Mouse (Mus musculus) hematopoietic stem cell, adult 5-6 weeks (primary cell): Measurements from ENCODE around the gene Erp27. TPM values are rescaled to one million over a fixed set of nuclear protein-coding genes. Genes with fewer than 3 reads are reported as not detected.

ENCODE experiments used
- ATAC-seq, 2 experiments: fragments of 125-278 bp in 1 of 2; replicated peaks in 1 of 2; 2 replicates each; pipeline ENCODE4 v1.8.0; 2016 to 2017; ENCODE audit warnings: inconsistent platforms in 2 of 2, mild to moderate bottlenecking in 2 of 2, moderate number of reproducible peaks in 2 of 2, low read depth in 1 of 2, moderate TSS enrichment in 1 of 2; ENCODE audit not compliant: low FRiP score in 2 of 2, poor library complexity in 2 of 2, severe bottlenecking in 2 of 2, insufficient read depth in 1 of 2, low TSS enrichment in 1 of 2
- total RNA-seq: library from RNA; stranded (forward); fragments of 172-1452, 232-1000 nt; gene quantifications from 2 replicates; pipeline ENCODE4 v1.2.3, GENCODE M21; 2017

The Erp27 gene
- total RNA-seq, 1 experiment from 2014 or later: not detected

DNA sequence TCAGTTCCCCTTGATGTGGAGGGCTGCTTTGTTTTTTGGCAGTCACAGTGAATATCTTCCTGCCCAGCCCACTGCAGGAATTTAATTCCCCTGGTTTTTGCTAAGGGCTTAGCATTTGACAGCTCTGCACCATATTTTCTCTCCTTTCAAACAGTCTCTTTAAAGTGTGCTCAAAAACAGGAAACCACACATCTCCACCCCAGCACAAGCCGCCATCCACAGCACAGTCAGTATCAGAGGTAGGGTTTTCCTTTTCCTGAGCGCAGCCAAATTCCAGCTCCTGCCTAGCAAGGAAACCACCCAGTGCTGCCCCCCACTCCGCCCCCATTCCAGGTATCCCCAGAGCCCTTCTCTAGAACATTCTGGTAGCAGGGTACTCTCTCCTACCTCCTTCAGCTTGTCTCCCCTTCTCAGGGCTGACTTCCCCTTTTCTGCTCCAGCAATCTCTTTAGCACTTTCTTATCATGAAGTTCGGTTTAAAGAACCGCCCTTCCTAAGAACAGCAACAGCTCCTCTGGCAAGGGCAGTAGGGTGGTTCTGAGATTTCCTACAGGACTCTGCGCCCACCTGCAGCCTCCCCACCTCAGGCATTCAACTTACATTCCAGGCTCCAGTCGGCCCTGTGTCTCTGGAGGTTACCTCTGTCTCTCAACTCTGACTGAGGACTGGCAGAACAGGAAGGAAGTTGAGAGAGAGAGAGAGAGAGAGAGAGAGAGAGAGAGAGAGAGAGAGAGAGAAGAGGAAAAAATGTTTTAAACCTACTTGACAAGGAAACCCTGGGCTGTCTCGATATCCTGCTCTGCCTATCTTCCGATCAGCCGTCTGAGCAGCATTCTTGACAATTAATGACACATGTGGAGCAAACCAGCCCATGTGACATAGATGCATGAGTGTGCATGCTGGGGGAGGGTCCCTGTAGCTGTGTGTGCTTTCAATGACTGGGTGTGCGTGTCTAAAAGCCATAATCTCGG, 19.4 kb upstream of the Erp27 start, which contains the start of gene Arhgdib:
Gene Arhgdib (minus strand): TSS at position 849 of the 971 bp plus-strand sequence.
- ATAC-seq: peak; percentile 62 to 68

DNA sequence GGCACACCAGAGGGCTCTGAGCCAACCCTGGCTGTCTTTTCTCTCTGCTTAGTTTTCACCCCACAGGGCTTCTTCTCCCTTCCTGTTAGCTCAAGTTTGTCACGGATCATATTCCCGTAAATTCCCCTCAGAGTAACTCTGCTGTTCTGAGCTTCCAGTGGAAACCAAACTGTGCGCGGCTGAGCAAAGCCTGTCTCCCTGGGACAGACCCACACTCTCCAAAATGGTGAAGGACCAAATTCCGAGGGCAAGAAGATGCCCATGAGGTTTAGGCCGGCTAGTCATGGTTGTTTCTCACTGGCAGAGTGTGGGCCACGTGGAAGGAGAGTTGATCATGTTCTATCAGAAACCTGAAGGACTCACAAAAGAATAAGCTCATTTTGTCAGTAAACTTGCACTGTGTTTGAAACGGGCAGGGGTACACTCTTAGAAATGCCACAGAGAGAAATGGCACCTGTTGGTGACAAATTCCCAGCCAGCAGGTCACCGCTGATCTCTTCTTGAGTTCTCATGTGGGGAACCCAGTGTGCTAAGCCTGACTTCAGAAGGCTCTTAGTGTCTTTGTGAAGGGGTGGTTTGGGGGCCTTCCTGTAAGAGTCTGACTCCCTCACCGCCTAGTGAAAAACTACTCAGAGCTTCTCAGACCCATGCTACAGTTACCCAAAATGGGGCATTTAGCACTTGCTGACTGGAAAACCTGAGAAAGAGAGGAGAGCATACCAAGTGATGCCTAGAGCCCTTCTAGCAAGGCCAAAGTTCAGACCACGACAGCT, 18.4 kb upstream of the Erp27 start:
- ATAC-seq: no peak

GRCm38 (mm10) chr6:136939326-136940187, 17.6 kb upstream of the Erp27 start:
- ATAC-seq: peak; percentile 18 to 37; a peak in 1 of 4 replicates

DNA sequence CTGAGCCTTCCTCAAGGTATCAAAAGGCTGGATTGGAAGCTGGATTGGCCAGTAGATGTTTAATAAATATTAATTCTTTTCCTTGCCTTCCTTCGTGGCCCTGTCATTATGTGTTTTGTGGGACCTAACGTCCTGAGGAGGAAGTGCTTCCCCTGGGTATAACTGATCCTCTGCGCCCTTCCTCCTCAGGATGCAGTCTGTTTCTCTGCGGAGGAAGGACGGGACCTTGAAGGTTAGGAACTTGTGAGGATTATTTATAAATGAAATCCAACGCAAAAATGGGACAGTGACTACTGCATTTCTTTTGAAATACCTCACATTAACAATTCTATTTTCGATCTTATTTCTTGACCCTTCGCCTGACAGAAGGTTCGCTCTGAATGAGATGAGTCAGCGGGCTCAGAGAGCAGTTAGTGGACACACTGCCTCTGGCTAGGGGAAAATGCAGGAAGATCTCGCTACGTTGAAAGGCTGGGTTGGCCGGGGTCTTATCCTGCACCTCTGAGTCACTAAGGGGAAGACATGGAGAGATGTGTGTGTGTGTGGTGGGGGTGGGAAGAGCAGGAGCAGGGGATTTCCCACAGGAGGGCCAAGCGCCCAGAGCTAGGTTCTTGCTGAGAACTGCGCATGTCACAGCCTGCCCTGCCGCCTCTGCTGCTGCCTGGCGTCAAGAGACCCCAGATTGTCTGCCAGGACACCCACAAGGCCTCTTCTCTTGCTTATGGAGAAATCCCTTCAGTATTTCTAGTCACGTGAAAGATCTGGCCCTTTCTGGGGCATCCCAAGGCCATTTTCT, 16.5 kb upstream of the Erp27 start:
- peak in 1 of 2 experiments; percentile 19; a peak in 1 of 4 replicates for ATAC-seq

DNA sequence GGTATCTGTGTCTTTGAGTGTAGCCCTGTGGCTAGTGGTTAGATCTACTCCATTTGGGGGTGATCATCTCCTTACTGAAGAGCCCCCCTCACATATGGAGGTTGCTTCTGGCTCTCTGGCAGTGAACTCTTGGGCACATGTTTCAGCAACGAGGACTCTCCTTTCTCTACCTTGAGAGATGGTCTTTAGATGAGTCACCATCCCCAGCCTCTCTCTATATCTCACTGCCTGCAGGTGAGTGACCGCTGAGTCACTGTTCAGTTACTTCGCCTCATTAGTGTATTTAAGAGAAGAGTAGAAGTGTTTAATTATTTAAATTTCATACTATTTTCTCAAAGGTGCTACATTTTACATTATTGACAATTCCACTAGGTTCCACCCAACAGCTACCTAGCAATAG, 15.1 kb upstream of the Erp27 start:
- no peak for ATAC-seq

DNA sequence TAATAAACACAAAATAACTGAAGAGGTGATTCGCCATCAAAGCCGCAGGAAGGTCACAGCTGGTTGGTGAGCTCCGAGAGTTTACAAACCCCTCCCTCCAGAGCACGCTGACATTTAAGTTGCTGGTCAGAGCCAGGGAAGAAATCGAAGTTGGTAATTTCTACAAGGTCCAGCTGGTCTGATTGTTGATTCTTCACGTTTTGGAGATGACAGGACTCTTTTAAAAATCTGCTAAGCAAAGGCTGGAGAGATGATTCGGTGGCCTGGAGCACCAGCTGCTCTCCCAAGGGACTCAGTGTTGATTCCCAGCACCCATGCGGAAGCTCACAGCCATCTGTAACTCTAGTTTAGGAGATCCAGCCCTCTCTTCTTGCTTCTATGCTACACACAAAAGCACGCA, 14.4 kb upstream of the Erp27 start:
- ATAC-seq: no peak

DNA sequence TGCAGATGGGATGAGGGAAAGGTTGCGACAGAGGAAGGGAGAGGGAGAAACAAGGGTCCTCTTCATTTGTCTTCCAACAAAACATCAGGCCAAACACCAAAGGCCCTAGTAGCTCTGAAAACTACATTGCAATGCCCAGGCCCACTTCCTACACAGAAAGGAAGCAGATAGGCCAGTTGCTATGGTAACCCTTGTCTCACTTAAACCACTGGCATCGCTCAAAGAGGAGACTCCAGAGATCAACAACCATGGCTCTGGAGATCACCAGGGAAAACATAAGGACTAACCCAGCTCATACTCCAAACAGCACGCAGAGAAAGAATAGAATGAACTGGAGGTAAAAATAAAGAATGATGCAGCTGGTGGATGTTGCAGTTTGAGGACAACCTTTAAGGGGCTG, 13.3 kb upstream of the Erp27 start:
- no peak for ATAC-seq

DNA sequence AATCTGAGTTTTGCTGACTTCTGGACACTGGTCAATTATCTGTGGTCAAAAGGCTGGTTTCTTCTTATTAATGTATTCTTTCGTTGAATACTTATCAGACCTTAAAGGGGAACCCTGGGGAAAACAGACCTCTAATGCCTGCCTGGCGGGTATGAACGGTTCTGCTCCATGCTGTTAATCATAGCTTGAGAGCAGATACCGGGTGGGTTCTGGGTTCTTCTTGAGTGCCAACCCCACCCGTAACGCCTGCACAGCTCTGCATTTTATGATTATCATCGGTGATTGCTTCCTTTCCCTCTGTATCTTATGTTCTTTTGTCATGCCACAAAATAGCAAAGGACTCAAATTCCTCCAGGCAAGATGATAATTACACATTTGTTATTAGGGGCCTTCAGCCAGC, 12.1 kb upstream of the Erp27 start:
- no peak for ATAC-seq

GRCm38 (mm10) chr6:136931246-136931645, 9.3 kb upstream of the Erp27 start:
- ATAC-seq: no peak

- peak; percentile 98 to 100 for ATAC-seq
Measured at GRCm38 (mm10) chr6:136930677-136931076, 8.7 kb upstream of the Erp27 start.

GRCm38 (mm10) chr6:136927626-136928025, 5.6 kb upstream of the Erp27 start:
- ATAC-seq: no peak

DNA sequence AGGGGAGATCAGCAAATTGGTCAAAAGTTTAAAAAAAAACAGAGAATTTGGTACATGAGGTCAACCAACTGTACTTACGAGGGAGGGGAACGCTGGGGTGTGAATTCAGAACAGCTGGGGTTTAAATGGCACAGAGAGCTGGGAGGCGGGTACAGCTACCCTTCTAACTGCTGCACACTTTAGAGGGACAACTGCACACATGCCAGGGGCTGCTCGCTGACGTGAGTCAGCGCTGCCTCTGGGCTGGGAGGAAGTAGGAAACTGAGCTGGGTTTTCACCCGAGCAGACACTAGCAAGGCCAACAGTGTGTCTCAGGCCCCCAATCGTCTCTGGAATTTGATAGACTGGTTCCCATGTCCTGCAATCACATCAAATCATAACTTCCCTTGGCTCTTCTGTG, 3.1 kb upstream of the Erp27 start:
- ATAC-seq: peak in 1 of 2 experiments; percentile 40; a peak in 1 of 4 replicates

DNA sequence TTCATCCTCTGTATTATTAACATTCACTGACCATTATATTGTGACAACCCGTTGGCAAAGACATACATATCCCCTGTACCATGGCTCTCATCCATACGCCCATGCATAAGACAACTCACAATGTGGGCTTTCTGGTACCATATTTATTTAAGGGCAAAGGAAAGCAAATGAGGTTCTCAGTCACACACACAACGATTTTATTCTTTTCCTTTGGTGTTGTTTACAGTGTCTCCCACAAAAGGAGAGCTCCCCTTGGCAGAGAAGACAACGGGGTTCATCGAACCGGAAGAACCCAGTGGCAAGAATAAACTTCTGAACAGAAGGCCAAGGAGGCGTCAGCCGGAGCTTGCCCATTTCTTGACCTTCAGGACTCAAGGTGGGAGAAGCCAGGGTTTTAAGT, 1.6 kb upstream of the Erp27 start, which contains the start of gene Pde6h:
Gene Pde6h (plus strand): TSS at position 301 of the 400 bp plus-strand sequence.
- no peak for ATAC-seq

- ATAC-seq: no peak
Measured at GRCm38 (mm10) chr6:136922871-136923270, 891 bp upstream of the Erp27 start.

GRCm38 (mm10) chr6:136921601-136922000, 379 bp downstream of the Erp27 start:
- peak in 1 of 2 experiments; percentile 35; a peak in 1 of 4 replicates for ATAC-seq
